Mouse (Mus musculus): ENCODE data around the gene Ifrd1. TPM values are rescaled to one million over a fixed set of nuclear protein-coding genes. Genes with fewer than 3 reads are reported as not detected.

Ifrd1 gene
- polyA plus RNA-seq, 1 experiment = 84.7 TPM

DNA sequence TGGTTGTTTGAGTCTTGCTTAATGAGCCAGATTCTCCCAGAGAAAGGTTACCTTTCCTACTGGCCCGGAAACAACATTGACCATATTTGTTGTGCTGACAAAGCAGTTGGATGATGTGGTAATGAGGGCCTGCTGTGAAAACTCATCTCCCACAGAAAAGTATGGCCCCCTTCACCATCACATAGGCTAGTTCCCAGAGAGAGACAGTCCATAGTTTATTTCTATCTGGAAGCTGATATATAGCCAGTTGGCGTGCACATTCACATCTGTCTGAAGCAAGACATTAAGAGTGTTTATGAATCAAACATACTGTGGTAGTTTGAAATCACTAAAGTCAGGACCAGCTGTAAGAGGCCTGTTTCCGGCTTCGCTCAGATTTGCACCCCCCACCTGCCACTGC is 15.4 kb upstream of the Ifrd1 start:
- Histone ChIP-seq H3K27me3 (ENCODE audit: control insufficient read depth, insufficient read depth, insufficient read length) (no peaks in the 10 kb centered on the region), H3ac (ENCODE audit: control insufficient read depth, insufficient read length) (no peak overlapping the region), H3K4me2 (ENCODE audit: low read depth) (no peak overlapping the region), H3K79me2 (ENCODE audit: control insufficient read depth, insufficient read depth) (no peaks in the 10 kb centered on the region), H3K4me3 (no peak overlapping the region), H3K36me3 (ENCODE audit: control insufficient read depth, insufficient read depth) (no peaks in the 10 kb centered on the region)
- TF ChIP-seq E2F4 (IDR thresholded peaks at IDR 0.05; ENCODE audit: insufficient read depth) (no peak), POLR2A (IDR thresholded peaks at IDR 0.05; ENCODE audit: insufficient read length, low read depth) (no peak), CEBPB (IDR thresholded peaks at IDR 0.05; ENCODE audit: insufficient read depth, poor library complexity, severe bottlenecking) (no peak), MYOD1 (IDR thresholded peaks at IDR 0.05; ENCODE audit: control insufficient read depth in 1 of 3, insufficient read length in 2 of 3, low read depth in 2 of 3) (no peak), SRF (IDR thresholded peaks at IDR 0.05; ENCODE audit: control insufficient read depth, insufficient read length, low read depth) (no peak), USF1 (IDR thresholded peaks at IDR 0.05; ENCODE audit: low read depth) (no peak), REST (IDR thresholded peaks at IDR 0.05; ENCODE audit: insufficient read depth, insufficient read length) (no peak), TCF12 (IDR thresholded peaks at IDR 0.05; ENCODE audit: insufficient read depth, poor library complexity, severe bottlenecking) (no peak), MAX (IDR thresholded peaks at IDR 0.05; ENCODE audit: low read depth) (no peak), TCF3 (IDR thresholded peaks at IDR 0.05; ENCODE audit: insufficient read length, low read depth) (no peak), MYOG (IDR thresholded peaks at IDR 0.05; ENCODE audit: control insufficient read depth in 1 of 3, insufficient read depth in 1 of 3, insufficient read length in 2 of 3, low read depth in 2 of 3) (no peak), POLR2AphosphoS2 (IDR thresholded peaks at IDR 0.05; ENCODE audit: insufficient read length, low read depth) (no peak)

DNA sequence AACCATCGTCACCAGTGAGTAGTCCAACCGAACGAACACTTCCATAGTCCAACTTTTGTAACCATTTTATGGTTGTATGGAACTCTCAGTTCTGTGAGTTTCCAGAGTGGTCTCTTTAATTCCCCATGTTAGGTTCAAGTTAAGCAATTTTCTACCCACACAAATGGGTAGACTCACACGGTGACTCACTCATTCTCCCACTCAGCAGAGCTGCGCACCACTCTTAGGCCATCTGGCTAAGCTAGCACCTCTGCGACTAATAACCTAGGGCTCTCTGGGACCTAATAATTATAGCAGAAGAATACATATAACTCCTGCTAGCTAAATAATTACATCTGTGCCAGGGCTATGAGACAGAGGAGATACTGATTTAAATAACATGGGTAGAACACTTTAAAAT is 14.7 kb upstream of the Ifrd1 start:
- H3K36me3 ChIP-seq (ENCODE audit: control insufficient read depth, insufficient read depth) = no peaks in the 10 kb centered on the region
- no peak overlapping the region for H3K4me3 ChIP-seq
- H3K4me2 ChIP-seq (ENCODE audit: low read depth) = no peak overlapping the region
- no peak for TF ChIP-seq MAX (IDR thresholded peaks at IDR 0.05; ENCODE audit: low read depth)
- TF ChIP-seq USF1 (IDR thresholded peaks at IDR 0.05; ENCODE audit: low read depth) = no peak
- TF ChIP-seq SRF (IDR thresholded peaks at IDR 0.05; ENCODE audit: control insufficient read depth, insufficient read length, low read depth) = no peak
- no peaks in the 10 kb centered on the region for H3K27me3 ChIP-seq (ENCODE audit: control insufficient read depth, insufficient read depth, insufficient read length)
- no peak overlapping the region for H3ac ChIP-seq (ENCODE audit: control insufficient read depth, insufficient read length)
- no peaks in the 10 kb centered on the region for H3K79me2 ChIP-seq (ENCODE audit: control insufficient read depth, insufficient read depth)

GRCm38 (mm10) chr12:40258462-40259000 is 10.2 kb upstream of the Ifrd1 start:
- no peaks in the 10 kb centered on the region for H3K27me3 ChIP-seq (ENCODE audit: control insufficient read depth, insufficient read depth, insufficient read length)
- H3K4me3 ChIP-seq = no peak overlapping the region
- no peak overlapping the region for H3ac ChIP-seq (ENCODE audit: control insufficient read depth, insufficient read length)
- no peaks in the 10 kb centered on the region for H3K79me2 ChIP-seq (ENCODE audit: control insufficient read depth, insufficient read depth)
- no peak overlapping the region for H3K4me2 ChIP-seq (ENCODE audit: low read depth)
- H3K36me3 ChIP-seq (ENCODE audit: control insufficient read depth, insufficient read depth) = no peaks in the 10 kb centered on the region
- TF ChIP-seq TCF12 (IDR thresholded peaks at IDR 0.05; ENCODE audit: insufficient read depth, poor library complexity, severe bottlenecking) = no peak
- no peak for TF ChIP-seq MYOD1 (IDR thresholded peaks at IDR 0.05; ENCODE audit: control insufficient read depth in 1 of 3, insufficient read length in 2 of 3, low read depth in 2 of 3)
- TF ChIP-seq TCF3 (IDR thresholded peaks at IDR 0.05; ENCODE audit: insufficient read length, low read depth) = no peak
- TF ChIP-seq SRF (IDR thresholded peaks at IDR 0.05; ENCODE audit: control insufficient read depth, insufficient read length, low read depth) = no peak
- TF ChIP-seq E2F4 (IDR thresholded peaks at IDR 0.05; ENCODE audit: insufficient read depth) = no peak
- no peak for TF ChIP-seq REST (IDR thresholded peaks at IDR 0.05; ENCODE audit: insufficient read depth, insufficient read length)
- TF ChIP-seq MYOG (IDR thresholded peaks at IDR 0.05; ENCODE audit: control insufficient read depth in 1 of 3, insufficient read depth in 1 of 3, insufficient read length in 2 of 3, low read depth in 2 of 3) = no peak
- no peak for TF ChIP-seq USF1 (IDR thresholded peaks at IDR 0.05; ENCODE audit: low read depth)
- no peak for TF ChIP-seq POLR2A (IDR thresholded peaks at IDR 0.05; ENCODE audit: insufficient read length, low read depth)
- TF ChIP-seq CEBPB (IDR thresholded peaks at IDR 0.05; ENCODE audit: insufficient read depth, poor library complexity, severe bottlenecking) = no peak
- no peak for TF ChIP-seq POLR2AphosphoS2 (IDR thresholded peaks at IDR 0.05; ENCODE audit: insufficient read length, low read depth)
- no peak for TF ChIP-seq MAX (IDR thresholded peaks at IDR 0.05; ENCODE audit: low read depth)

GRCm38 (mm10) chr12:40257226-40257625 is 8.9 kb upstream of the Ifrd1 start:
- Histone ChIP-seq H3K79me2 (ENCODE audit: control insufficient read depth, insufficient read depth) (no peaks in the 10 kb centered on the region), H3K36me3 (ENCODE audit: control insufficient read depth, insufficient read depth) (no peaks in the 10 kb centered on the region), H3ac (ENCODE audit: control insufficient read depth, insufficient read length) (no peak overlapping the region), H3K4me2 (ENCODE audit: low read depth) (no peak overlapping the region), H3K4me3 (no peak overlapping the region), H3K27me3 (ENCODE audit: control insufficient read depth, insufficient read depth, insufficient read length) (no peaks in the 10 kb centered on the region)
- TF ChIP-seq POLR2A (IDR thresholded peaks at IDR 0.05; ENCODE audit: insufficient read length, low read depth) = no peak
- no peak for TF ChIP-seq MAX (IDR thresholded peaks at IDR 0.05; ENCODE audit: low read depth)

DNA sequence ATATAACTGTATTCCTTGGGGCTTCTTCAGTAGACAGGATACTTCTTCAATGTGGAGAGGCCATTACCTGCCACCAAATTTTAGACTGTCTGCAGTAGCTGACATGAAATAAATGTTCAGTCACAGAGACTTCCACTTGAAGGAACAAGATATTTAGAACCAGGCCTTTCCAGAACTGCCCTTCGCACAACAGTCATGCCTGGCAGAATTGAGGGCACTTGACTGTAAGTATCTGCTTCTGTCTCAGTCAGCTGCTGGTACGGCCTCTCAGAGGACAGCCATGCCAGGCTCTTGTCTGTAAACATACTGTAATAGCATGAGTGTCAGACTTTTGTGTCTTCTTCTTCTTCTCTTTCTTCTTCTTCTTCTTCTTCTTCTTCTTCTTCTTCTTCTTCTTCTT is 8.2 kb upstream of the Ifrd1 start:
- TF ChIP-seq SRF (IDR thresholded peaks at IDR 0.05; ENCODE audit: control insufficient read depth, insufficient read length, low read depth) (no peak), E2F4 (IDR thresholded peaks at IDR 0.05; ENCODE audit: insufficient read depth) (no peak), TCF3 (IDR thresholded peaks at IDR 0.05; ENCODE audit: insufficient read length, low read depth) (no peak), POLR2AphosphoS2 (IDR thresholded peaks at IDR 0.05; ENCODE audit: insufficient read length, low read depth) (no peak), MYOD1 (IDR thresholded peaks at IDR 0.05; ENCODE audit: control insufficient read depth in 1 of 3, insufficient read length in 2 of 3, low read depth in 2 of 3) (no peak), POLR2A (IDR thresholded peaks at IDR 0.05; ENCODE audit: insufficient read length, low read depth) (no peak), REST (IDR thresholded peaks at IDR 0.05; ENCODE audit: insufficient read depth, insufficient read length) (no peak), MYOG (IDR thresholded peaks at IDR 0.05; ENCODE audit: control insufficient read depth in 1 of 3, insufficient read depth in 1 of 3, insufficient read length in 2 of 3, low read depth in 2 of 3) (no peak), MAX (IDR thresholded peaks at IDR 0.05; ENCODE audit: low read depth) (no peak), USF1 (IDR thresholded peaks at IDR 0.05; ENCODE audit: low read depth) (no peak)

More for the DNA sequence above, 8.2 kb upstream of the Ifrd1 start:
- no peak overlapping the region for H3ac ChIP-seq (ENCODE audit: control insufficient read depth, insufficient read length)
- no peaks in the 10 kb centered on the region for H3K79me2 ChIP-seq (ENCODE audit: control insufficient read depth, insufficient read depth)
- H3K4me2 ChIP-seq (ENCODE audit: low read depth) = no peak overlapping the region
- no peaks in the 10 kb centered on the region for H3K36me3 ChIP-seq (ENCODE audit: control insufficient read depth, insufficient read depth)
- no peak overlapping the region for H3K4me3 ChIP-seq
- H3K27me3 ChIP-seq (ENCODE audit: control insufficient read depth, insufficient read depth, insufficient read length) = no peaks in the 10 kb centered on the region
